Mouse (Mus musculus): ENCODE results near the gene Tekt1.

DNA sequence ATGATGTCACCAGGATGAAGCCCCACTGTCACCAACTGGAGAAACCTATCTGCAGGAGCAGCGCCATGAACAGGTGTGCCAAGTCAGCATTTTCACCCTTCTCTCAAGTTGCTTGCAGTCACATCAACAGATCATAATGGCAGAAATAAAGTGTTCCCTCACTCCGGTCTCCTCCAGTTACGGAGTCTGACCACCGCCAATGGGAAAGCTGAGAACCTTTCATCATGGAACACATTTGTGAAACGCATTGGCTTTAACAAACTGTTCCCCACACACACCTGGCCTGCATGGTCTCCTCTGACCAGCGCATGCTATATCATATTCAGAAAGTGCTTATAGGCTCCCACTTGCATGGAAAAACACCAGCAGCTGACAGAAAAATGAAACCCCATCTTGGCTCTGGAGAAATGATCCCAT lies 25.9 kb upstream of the Tekt1 start:
- TF ChIP-seq POLR2A (IDR thresholded peaks at IDR 0.05; ENCODE audit: insufficient read depth, low read depth, low read length) (no peak), CTCF (IDR thresholded peaks at IDR 0.05; ENCODE audit: insufficient read depth, low read depth, low read length) (no peak)
